Mouse (Mus musculus) retina, adult 2 months (tissue): ENCODE measurements around the gene Col9a3.

ENCODE experiments used
- DNase-seq: peaks from one replicate; pipeline ENCODE4 v3.0.0-alpha.2; 2012; ENCODE audit warnings: low read depth, low spot score

Col9a3 gene

GRCm38 (mm10) chr2:180597490-180597889, at the start of gene Col9a3:
TSS of gene Col9a3 (plus strand) at chr2:180597790.
- DNase-seq = no peak

GRCm38 (mm10) chr2:180552340-180552739, 45.2 kb upstream of the Col9a3 start:
- no peak for DNase-seq

- DNase-seq = no peak
Observed at GRCm38 (mm10) chr2:180555219-180555618, 42.4 kb upstream of the Col9a3 start.

- DNase-seq = no peak
Observed at GRCm38 (mm10) chr2:180556470-180556869, 41.1 kb upstream of the Col9a3 start.

- no peak for DNase-seq
Observed at GRCm38 (mm10) chr2:180560245-180560644, 37.3 kb upstream of the Col9a3 start.

- no peak for DNase-seq
Observed at GRCm38 (mm10) chr2:180562146-180562545, 35.4 kb upstream of the Col9a3 start.

- no peak for DNase-seq
Observed at GRCm38 (mm10) chr2:180563296-180563695, 34.3 kb upstream of the Col9a3 start.

GRCm38 (mm10) chr2:180563841-180564240, 33.7 kb upstream of the Col9a3 start:
- DNase-seq = no peak

GRCm38 (mm10) chr2:180566240-180566913, 31.2 kb upstream of the Col9a3 start:
- DNase-seq = peak; percentile 60

- DNase-seq = no peak
Observed at GRCm38 (mm10) chr2:180569028-180569643, 28.5 kb upstream of the Col9a3 start.

GRCm38 (mm10) chr2:180576482-180576881, 21.1 kb upstream of the Col9a3 start:
- DNase-seq = no peak

- peak; percentile 62 for DNase-seq
Observed at GRCm38 (mm10) chr2:180578686-180579085, 18.9 kb upstream of the Col9a3 start.

- DNase-seq = no peak
Observed at GRCm38 (mm10) chr2:180581002-180581401, 16.6 kb upstream of the Col9a3 start, which contains the start of gene Mrgbp. TSS of gene Mrgbp (plus strand) at chr2:180581304.

- DNase-seq = peak; percentile 84
Observed at GRCm38 (mm10) chr2:180582481-180583153, 15.0 kb upstream of the Col9a3 start.

- DNase-seq = no peak
Observed at GRCm38 (mm10) chr2:180583154-180583507, 14.5 kb upstream of the Col9a3 start.

GRCm38 (mm10) chr2:180588736-180589122, 8.9 kb upstream of the Col9a3 start:
- DNase-seq = no peak

- DNase-seq = peak; percentile 59
Observed at GRCm38 (mm10) chr2:180589123-180589831, 8.3 kb upstream of the Col9a3 start, which contains the start of gene Ogfr. TSS of gene Ogfr (plus strand) at chr2:180589245.

GRCm38 (mm10) chr2:180598157-180598705, 641 bp downstream of the Col9a3 start:
- no peak for DNase-seq

GRCm38 (mm10) chr2:180600569-180601021, 3.0 kb downstream of the Col9a3 start:
- no peak for DNase-seq

GRCm38 (mm10) chr2:180604781-180605180, 7.2 kb downstream of the Col9a3 start:
- DNase-seq = no peak

GRCm38 (mm10) chr2:180610283-180610682, 12.7 kb downstream of the Col9a3 start:
- no peak for DNase-seq

- DNase-seq = no peak
Observed at GRCm38 (mm10) chr2:180611882-180612281, 14.3 kb downstream of the Col9a3 start.
